Mouse (Mus musculus) liver, postnatal 0 days (tissue): ENCODE data around the gene Dop1b.

Experiments
- CTCF ChIP-seq: sonication (generic); IDR thresholded peaks from 2 replicates; pipeline ENCODE4 v1.5.1; 2016; ENCODE audit warnings: antibody characterized with exemption, low read depth
- EP300 ChIP-seq: IDR thresholded peaks from 2 replicates; pipeline ENCODE4 v1.6.1; 2016; ENCODE audit warnings: antibody characterized with exemption, low read depth, mild to moderate bottlenecking

DNA sequence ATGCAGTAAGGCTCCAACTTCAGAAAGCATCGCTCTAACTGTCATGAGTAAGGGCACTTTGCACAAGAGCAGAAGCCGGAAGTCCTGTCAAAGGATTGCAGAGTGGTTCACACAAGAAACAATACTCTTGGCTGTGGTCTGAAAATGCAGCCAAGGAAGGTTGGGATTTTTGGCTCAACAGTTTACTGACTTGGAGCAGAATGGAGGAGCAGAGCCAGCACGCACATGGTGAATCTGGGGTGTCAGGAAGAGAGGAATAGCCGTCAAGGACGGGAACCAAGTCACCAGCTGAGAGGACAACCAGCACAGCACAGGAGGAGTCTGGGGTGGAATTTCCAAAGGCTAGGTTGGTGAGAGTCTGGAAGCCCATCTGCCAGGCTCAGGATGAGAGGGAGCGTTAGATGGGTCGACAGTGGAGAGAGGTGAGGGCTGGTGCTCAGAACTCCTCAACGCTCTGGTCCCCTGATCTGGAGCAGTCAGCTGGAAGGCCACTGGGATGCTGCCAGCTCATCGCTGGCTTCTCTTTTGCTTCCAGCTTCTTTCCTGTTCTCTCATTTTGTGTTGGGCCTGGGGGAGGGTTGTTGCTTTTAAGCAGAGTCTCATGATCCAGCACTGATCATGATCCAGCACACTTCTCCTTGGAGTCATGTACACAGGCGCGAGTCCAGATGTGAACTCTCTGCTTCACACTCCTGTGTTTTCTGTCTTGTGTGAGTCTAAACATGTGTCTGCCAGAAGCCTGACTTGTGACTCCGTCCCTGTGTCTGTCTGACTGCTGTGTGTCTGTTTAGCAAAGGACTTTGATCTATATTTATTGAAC, 85.5 kb downstream of the Dop1b start:
- TF ChIP-seq EP300: no peak
- no peak for TF ChIP-seq CTCF
